Mouse (Mus musculus): ENCODE results near the gene Zfp385a.

The Zfp385a gene

GRCm38 (mm10) chr15:103336996-103337667, 2.8 kb downstream of the Zfp385a start:
- DNase-seq (ENCODE audit: low read depth): no peak

GRCm38 (mm10) chr15:103335488-103336235, 4.2 kb downstream of the Zfp385a start:
- DNase-seq (ENCODE audit: low read depth): no peak

- no peak for DNase-seq (ENCODE audit: low read depth)
Observed at GRCm38 (mm10) chr15:103335040-103335439, 4.9 kb downstream of the Zfp385a start.

- DNase-seq (ENCODE audit: low read depth): no peak
Observed at GRCm38 (mm10) chr15:103334194-103334593, 5.7 kb downstream of the Zfp385a start.

GRCm38 (mm10) chr15:103333738-103334137, 6.2 kb downstream of the Zfp385a start:
- DNase-seq (ENCODE audit: low read depth): no peak

- no peak for DNase-seq (ENCODE audit: low read depth)
Observed at GRCm38 (mm10) chr15:103333081-103333615, 6.7 kb downstream of the Zfp385a start.

- DNase-seq (ENCODE audit: low read depth): peak; percentile 84
Observed at GRCm38 (mm10) chr15:103323455-103324247, 16.2 kb downstream of the Zfp385a start.

- no peak for DNase-seq (ENCODE audit: low read depth)
Observed at GRCm38 (mm10) chr15:103323070-103323454, 16.8 kb downstream of the Zfp385a start.

GRCm38 (mm10) chr15:103322396-103322795, 17.5 kb downstream of the Zfp385a start:
- no peak for DNase-seq (ENCODE audit: low read depth)

- no peak for DNase-seq (ENCODE audit: low read depth)
Observed at GRCm38 (mm10) chr15:103321076-103321475, 18.8 kb downstream of the Zfp385a start.

GRCm38 (mm10) chr15:103318201-103318816, 21.6 kb downstream of the Zfp385a start:
- no peak for DNase-seq (ENCODE audit: low read depth)

- DNase-seq (ENCODE audit: low read depth): no peak
Observed at GRCm38 (mm10) chr15:103317731-103318130, 22.2 kb downstream of the Zfp385a start.

- DNase-seq (ENCODE audit: low read depth): no peak
Observed at GRCm38 (mm10) chr15:103317120-103317519, 22.8 kb downstream of the Zfp385a start.

GRCm38 (mm10) chr15:103315979-103316776, 23.7 kb downstream of the Zfp385a start:
- no peak for DNase-seq (ENCODE audit: low read depth)

GRCm38 (mm10) chr15:103315011-103315502, 24.8 kb downstream of the Zfp385a start:
- DNase-seq (ENCODE audit: low read depth): no peak

GRCm38 (mm10) chr15:103314181-103314580, 25.7 kb downstream of the Zfp385a start:
- DNase-seq (ENCODE audit: low read depth): no peak

GRCm38 (mm10) chr15:103313495-103314095, 26.3 kb downstream of the Zfp385a start:
- DNase-seq (ENCODE audit: low read depth): peak; percentile 69

- DNase-seq (ENCODE audit: low read depth): no peak
Observed at GRCm38 (mm10) chr15:103310365-103310910, 29.5 kb downstream of the Zfp385a start, which contains the start of gene Gpr84. Gpr84 (minus strand) TSS chr15:103310612.

- no peak for DNase-seq (ENCODE audit: low read depth)
Observed at GRCm38 (mm10) chr15:103308876-103309580, 30.9 kb downstream of the Zfp385a start.

All from c-Kit-positive CD71-negative TER-119-negative erythroid progenitor cells, embryonic 14.5 days (primary cell).